Mouse (Mus musculus): ENCODE results near the gene Bsx.

Gene Bsx

DNA sequence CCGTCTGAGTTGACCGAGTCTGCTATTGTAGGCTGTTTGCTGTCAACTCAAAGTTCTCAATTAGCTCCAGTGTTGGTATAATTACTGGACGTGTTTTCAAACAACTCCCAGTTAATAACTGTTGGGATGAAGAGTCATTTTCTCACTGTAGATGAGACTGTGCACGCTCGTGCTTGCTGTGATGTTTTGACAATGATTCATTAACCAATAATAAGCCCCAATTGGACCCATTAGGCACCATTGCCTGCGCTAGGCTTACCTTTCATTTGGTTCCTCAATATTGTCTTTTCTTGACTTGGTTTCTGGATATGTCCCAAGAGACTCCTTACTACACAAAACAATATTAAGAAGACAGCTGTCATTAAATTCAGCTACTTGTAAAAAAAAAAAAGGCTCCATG lies 18.5 kb downstream of the Bsx start:
- DNase-seq, result no peak

DNA sequence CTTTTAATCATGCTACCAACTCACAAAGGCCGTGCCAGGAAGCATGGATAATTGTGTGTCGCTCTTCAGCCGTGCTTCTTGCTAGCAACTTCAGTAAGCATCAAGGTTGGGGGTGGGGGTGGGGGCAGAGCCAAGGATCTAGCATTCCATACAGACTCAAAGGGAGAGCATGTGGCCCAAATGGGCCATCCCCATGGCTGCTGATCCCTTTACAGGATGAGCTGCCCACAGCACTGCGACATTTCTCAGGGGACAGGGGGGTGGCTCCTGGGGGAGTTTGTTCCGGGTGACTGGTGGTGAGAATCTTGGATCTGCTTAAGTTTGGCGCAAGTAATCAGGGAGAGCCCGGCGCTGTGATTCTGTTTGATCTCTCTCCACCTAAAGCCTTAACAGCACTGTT lies 33.5 kb downstream of the Bsx start:
- no peak for DNase-seq

GRCm38 (mm10) chr9:40908411-40908810 lies 34.5 kb downstream of the Bsx start:
- no peak for DNase-seq

DNA sequence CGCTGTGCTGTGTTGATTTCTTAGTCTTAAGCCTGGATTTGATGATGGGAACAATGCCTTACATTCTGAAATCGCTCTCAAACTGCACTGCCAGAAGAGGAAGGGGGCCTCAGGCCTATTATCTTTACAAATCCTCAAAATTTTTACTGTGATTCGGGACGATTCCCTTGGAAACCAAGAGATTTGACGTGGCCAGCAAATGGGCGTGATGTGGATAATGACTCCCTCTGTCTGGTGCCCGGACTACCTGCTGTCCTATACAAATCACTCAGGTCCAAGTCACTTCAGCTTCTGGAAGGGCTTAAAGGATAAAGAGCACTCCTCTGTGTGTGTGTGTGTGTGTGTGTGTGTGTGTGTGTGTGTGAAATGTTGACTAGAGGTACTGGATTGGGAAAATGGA lies 35.0 kb downstream of the Bsx start:
- no peak for DNase-seq

DNA sequence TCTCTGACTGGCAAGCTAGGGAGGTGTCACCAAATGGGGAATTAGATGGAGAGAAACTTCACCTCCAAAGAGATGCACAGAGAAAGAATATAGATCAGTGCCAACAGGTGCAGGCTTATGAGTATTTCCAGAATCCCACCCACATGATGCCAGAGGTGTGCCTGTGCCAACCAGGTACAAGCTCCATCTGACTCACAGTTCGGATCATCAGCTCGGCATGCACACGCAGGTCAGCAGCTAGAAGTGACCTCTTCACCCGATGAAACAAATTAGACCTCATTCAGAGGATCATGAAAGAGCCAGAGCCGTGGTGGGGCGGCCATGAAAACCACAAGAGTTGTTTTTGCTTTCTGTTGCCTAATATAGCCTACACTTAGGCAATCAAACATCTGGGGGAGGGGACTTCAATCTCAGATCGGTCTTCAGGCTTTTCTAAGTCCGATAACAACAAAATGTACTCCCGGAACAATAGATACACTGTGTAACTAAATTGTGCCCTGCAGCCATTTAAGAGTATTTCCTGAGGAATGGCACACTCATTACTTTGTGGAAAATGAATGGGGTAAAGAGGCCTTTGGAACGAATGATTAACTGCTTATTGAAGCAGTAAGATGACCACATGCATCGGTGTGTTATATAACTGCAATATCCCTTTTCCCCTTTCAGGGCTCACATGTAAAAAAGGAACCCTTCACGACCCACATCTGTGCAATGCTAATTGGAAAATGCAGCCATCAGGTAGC lies 44.1 kb downstream of the Bsx start:
- DNase-seq, result no peak

DNA sequence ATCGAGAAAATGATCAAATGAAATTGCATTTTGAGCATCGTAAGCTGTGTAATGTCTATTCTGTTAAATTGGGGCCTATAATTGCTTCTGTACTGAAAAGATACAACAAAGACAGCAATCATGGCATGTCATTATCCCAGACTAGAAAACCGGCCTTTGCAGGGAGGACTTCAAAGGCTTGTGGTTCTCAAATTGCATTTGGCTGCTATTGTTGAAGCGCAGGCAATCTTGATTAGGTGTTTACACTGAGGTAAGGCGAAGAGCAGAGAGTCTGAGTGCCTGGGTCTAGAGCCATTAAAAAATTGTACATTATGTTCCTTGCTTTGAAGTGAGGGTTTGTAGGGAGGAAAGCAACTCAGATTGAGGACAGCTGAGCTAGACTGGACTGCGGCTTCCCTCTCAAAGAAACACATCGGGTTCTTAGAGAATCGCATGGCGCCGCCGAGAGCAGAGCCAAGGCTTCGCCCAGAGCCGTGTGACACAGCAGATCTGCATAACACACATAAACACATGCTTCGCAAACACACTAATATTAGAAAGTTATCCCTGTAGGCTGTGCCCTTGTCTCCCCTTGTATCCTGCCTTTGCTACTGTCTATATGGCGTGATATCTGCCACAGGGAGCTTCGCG lies 53.5 kb downstream of the Bsx start:
- DNase-seq, result no peak

Data from kidney, postnatal 25 days (tissue).